Mouse (Mus musculus): ENCODE results near the gene Sbpl.
"Not testable (repeated sequence)": the region's sequence is repeated elsewhere in the genome, so short reads cannot be mapped to it uniquely, and the experiment has no call there.

The Sbpl gene

GRCm38 (mm10) chr17:23960084-23960738, 5.1 kb upstream of the Sbpl start:
- DNase-seq, result peak; percentile 31 to 67

GRCm38 (mm10) chr17:23950828-23951227, 4.2 kb downstream of the Sbpl start:
- not testable (repeated sequence) for DNase-seq

DNA sequence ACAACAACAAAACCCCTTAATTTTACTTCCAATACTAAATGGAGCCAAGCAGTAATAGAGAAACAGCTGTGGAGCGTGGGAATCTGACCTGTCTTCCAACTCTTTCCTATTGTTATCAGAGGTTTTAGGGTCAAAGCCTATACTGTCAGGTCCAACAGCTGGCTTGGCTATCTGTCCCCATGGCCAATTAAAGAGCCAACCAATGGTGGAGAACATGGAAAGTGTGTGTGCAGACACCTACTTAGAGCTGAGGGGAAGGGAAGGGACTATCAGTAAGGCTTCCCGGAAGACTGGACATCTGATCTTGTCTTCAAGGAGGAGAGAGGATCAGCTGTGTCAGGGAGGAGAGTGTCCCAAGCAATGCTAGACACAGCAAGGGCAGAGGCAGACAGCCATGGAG, 6.0 kb downstream of the Sbpl start:
- DNase-seq, result no peak

GRCm38 (mm10) chr17:23947486-23947885, 7.6 kb downstream of the Sbpl start:
- not testable (repeated sequence) for DNase-seq

- DNase-seq, result no peak
These were observed 13.7 kb downstream of the Sbpl start, which contains the start of gene Sbp for GRCm38 (mm10) chr17:23941372-23941771. Gene Sbp (plus strand): TSS chr17:23941672.

DNA sequence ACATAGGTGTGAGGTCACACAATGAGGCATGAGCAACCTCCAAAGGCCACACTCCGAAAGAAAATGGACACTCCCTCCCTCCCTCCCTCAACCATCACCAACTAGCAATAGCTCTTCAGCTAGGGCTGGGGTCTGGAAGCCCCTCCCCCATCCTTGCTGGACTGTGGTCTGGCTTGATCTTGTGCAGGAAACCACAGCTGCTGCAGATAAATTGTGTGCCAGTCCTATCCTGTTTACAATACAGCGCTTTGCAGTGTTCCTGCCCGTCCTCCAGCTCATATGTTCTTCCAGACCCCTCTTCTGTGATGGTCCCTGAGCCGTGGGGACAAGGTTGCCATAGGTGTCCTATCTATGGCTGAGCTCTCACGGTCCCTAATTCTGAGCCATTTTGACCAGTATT, 23.9 kb downstream of the Sbpl start:
- no peak for DNase-seq

- peak; percentile 10 to 33 for DNase-seq
These were observed 30.0 kb downstream of the Sbpl start for GRCm38 (mm10) chr17:23925090-23925493.

- DNase-seq, result peak; percentile 82 to 87
These were observed 30.5 kb downstream of the Sbpl start for GRCm38 (mm10) chr17:23924531-23925007.

- DNase-seq, result not testable (repeated sequence)
These were observed 37.9 kb downstream of the Sbpl start, which contains the start of gene Dcpp3 for GRCm38 (mm10) chr17:23917158-23917557. Gene Dcpp3 (plus strand): TSS chr17:23917458.
